Mouse (Mus musculus) spleen, adult 2 months (tissue): ENCODE measurements at regions not wholly inside any gene's neighbourhood (a gene's known extent, or its start where the extent isn't known, plus 50 kb on each side); places are given as distances from the start of the nearest gene placed in this dataset.

Source experiments
- DNase-seq, 2 experiments: peaks; one replicate each; pipeline versions ENCODE4 v3.0.0 to v3.0.0-alpha.2; 2012 to 2021; ENCODE audit warnings: low spot score in 2 of 2, low read depth in 1 of 2
- H3K27ac ChIP-seq: fragments of 200-500 bp; 2 replicates; pipeline ENCODE4 v1.5.1; 2012; ENCODE audit warnings: low read length, inconsistent platforms; ENCODE audit not compliant: insufficient read depth
- H3K27me3 ChIP-seq: fragments of 200-500 bp; 2 replicates; pipeline ENCODE4 v1.6.1; 2012; ENCODE audit warnings: mild to moderate bottlenecking, moderate library complexity, low read length, inconsistent platforms; ENCODE audit not compliant: control insufficient read depth, insufficient read depth
- H3K36me3 ChIP-seq: fragments of 200-500 bp; 2 replicates; pipeline ENCODE4 v1.6.1; 2012; ENCODE audit warnings: mild to moderate bottlenecking, low read length, inconsistent platforms; ENCODE audit not compliant: control insufficient read depth, insufficient read depth
- H3K4me1 ChIP-seq: fragments of 200-500 bp; 2 replicates; pipeline ENCODE4 v1.6.1; 2011; ENCODE audit warnings: inconsistent platforms; ENCODE audit not compliant: control insufficient read depth, insufficient read depth, insufficient read length
- H3K4me3 ChIP-seq: fragments of 200-500 bp; 2 replicates; pipeline ENCODE4 v1.5.1; 2011; ENCODE audit warnings: mild to moderate bottlenecking, inconsistent platforms; ENCODE audit not compliant: insufficient read depth, insufficient read length; ENCODE audit errors: extremely low read depth
- CTCF ChIP-seq: fragments of 200-500 bp; IDR thresholded peaks from 2 replicates; pipeline ENCODE4 v1.5.1; 2011; ENCODE audit warnings: mild to moderate bottlenecking, inconsistent platforms; ENCODE audit not compliant: insufficient read depth, insufficient read length, insufficient replicate concordance; ENCODE audit errors: extremely low read depth
- POLR2A ChIP-seq: fragments of 200-500 bp; IDR thresholded peaks from 2 replicates; pipeline ENCODE4 v1.6.1; 2011; ENCODE audit warnings: low read depth, low read length, inconsistent platforms
- WGBS: fragments of 180-500 bp; shearing (Covaris S2); methylation state at CpG from one replicate; pipeline ENCODE4 v1.1.7; 2018; 5-methylcytosine and 5-hydroxymethylcytosine counted together

- Histone ChIP-seq H3K4me1 (no peaks in the 10 kb centered on the region), H3K36me3 (no peaks in the 10 kb centered on the region), H3K4me3 (no peak overlapping the region), H3K27ac (no peak overlapping the region), H3K27me3 (no peaks in the 10 kb centered on the region)
- 69% methylated on average over 2 of the region's 2 CpGs for WGBS
- DNase-seq: no peak
- no peak for TF ChIP-seq POLR2A
- TF ChIP-seq CTCF: no peak
Measured at GRCm38 (mm10) chr16:76120712-76121111, 98.6 kb upstream of the Samsn1 start.

- no peaks in the 10 kb centered on the region for H3K36me3 ChIP-seq
- H3K27me3 ChIP-seq: no peaks in the 10 kb centered on the region
- H3K27ac ChIP-seq: no peak overlapping the region
- TF ChIP-seq CTCF: no peak
- no peak for TF ChIP-seq POLR2A
- H3K4me1 ChIP-seq: no peaks in the 10 kb centered on the region
- no peak for DNase-seq
- no peak overlapping the region for H3K4me3 ChIP-seq
- 83% methylated on average over 3 of the region's 3 CpGs for WGBS
Measured at GRCm38 (mm10) chr16:76110383-76110782, 88.3 kb upstream of the Samsn1 start.

GRCm38 (mm10) chr16:76108464-76108863, 86.4 kb upstream of the Samsn1 start:
- Histone ChIP-seq H3K36me3 (no peaks in the 10 kb centered on the region), H3K4me1 (no peaks in the 10 kb centered on the region), H3K27ac (no peak overlapping the region), H3K4me3 (no peak overlapping the region), H3K27me3 (no peaks in the 10 kb centered on the region)
- TF ChIP-seq POLR2A: no peak
- no peak for TF ChIP-seq CTCF
- 89% methylated on average over 2 of the region's 2 CpGs for WGBS
- no peak for DNase-seq

- TF ChIP-seq CTCF (no peak), POLR2A (no peak)
- no peaks in the 10 kb centered on the region for H3K4me1 ChIP-seq
- H3K36me3 ChIP-seq: no peaks in the 10 kb centered on the region
- H3K27me3 ChIP-seq: no peaks in the 10 kb centered on the region
- H3K4me3 ChIP-seq: no peak overlapping the region
- WGBS: 91% methylated on average over 6 of the region's 6 CpGs
- DNase-seq: no peak
- no peak overlapping the region for H3K27ac ChIP-seq
Measured at GRCm38 (mm10) chr16:76104673-76105072, 82.6 kb upstream of the Samsn1 start.

GRCm38 (mm10) chr16:76101773-76102172, 79.7 kb upstream of the Samsn1 start:
- no peaks in the 10 kb centered on the region for H3K4me1 ChIP-seq
- DNase-seq: no peak
- 84% methylated on average over 3 of the region's 3 CpGs for WGBS
- no peaks in the 10 kb centered on the region for H3K27me3 ChIP-seq
- H3K27ac ChIP-seq: no peak overlapping the region
- H3K36me3 ChIP-seq: no peaks in the 10 kb centered on the region
- TF ChIP-seq CTCF: no peak
- TF ChIP-seq POLR2A: no peak
- no peak overlapping the region for H3K4me3 ChIP-seq

- WGBS: 89% methylated on average over 9 of the region's 9 CpGs
- no peak for TF ChIP-seq CTCF
- no peak for TF ChIP-seq POLR2A
- H3K4me3 ChIP-seq: no peak overlapping the region
Measured at GRCm38 (mm10) chr16:76097808-76098207, 75.7 kb upstream of the Samsn1 start.

GRCm38 (mm10) chr16:76096363-76096762, 74.3 kb upstream of the Samsn1 start:
- DNase-seq: no peak
- no peaks in the 10 kb centered on the region for H3K27me3 ChIP-seq
- 89% methylated on average over 4 of the region's 4 CpGs for WGBS
- H3K4me1 ChIP-seq: no peaks in the 10 kb centered on the region
- no peak overlapping the region for H3K4me3 ChIP-seq
- H3K27ac ChIP-seq: no peak overlapping the region
- no peak for TF ChIP-seq CTCF
- no peak for TF ChIP-seq POLR2A
- H3K36me3 ChIP-seq: no peaks in the 10 kb centered on the region

More at GRCm38 (mm10) chr16:76097808-76098207, 75.7 kb upstream of the Samsn1 start:
- Histone ChIP-seq H3K27me3 (no peaks in the 10 kb centered on the region), H3K36me3 (no peaks in the 10 kb centered on the region), H3K27ac (no peak overlapping the region), H3K4me1 (no peaks in the 10 kb centered on the region)
- DNase-seq: no peak
